9 mouse cellular contexts compared by ENCODE assay signal in the genomic region with DNA sequence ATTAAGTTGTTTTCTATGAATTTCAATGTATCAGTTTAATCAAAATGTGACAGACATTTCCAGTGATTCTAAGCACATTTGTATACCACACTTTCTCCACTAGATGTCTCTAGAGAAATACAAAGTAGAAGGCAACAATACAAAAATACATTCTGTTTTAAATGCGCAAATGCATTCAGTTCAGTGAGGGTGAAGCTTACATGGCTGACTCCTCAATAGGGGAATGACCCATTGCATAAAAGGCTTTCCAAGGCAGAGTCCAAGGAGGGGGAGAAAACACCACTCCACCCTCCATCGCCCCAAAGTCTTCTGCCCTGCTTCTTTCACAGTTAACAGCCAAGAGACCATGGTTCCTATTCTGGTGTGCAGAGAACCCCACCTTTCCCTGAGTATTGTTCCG. TPM values are rescaled to one million over a fixed set of nuclear protein-coding genes. Genes with fewer than 3 reads are reported as not detected.
DNase-seq lines count a peak whose midpoint lies in the region; ATAC-seq and TF ChIP-seq lines count a peak whose summit lies in the region.
"Had no signal": no experiment of that assay in that cellular context is flagged by ENCODE, and none has a peak within 500 bp of the region (broad histone marks: within the 10 kb centered on the region; RNA-seq: fewer than 3 reads in every experiment).

No protein-coding gene starts in this region.

- TF ChIP-seq POLR2A in limb, embryonic 14.5 days (IDR thresholded peaks at IDR 0.05; ENCODE audit: borderline replicate concordance, extremely low read depth, insufficient read depth, insufficient read length) = no peak

- no peak overlapping the region for H3K9ac ChIP-seq in limb, embryonic 14.5 days (ENCODE audit: low read depth, low read length, severe bottlenecking)

- H3K4me3 ChIP-seq in E14TG2a.4 (replicated peaks; ENCODE audit: low read length) = no peak overlapping the region
- H3K4me3 ChIP-seq in limb, embryonic 14.5 days (replicated peaks; ENCODE audit: low read length) = no peak overlapping the region

- peak; percentile 12 for DNase-seq in layer of hippocampus, adult 11-12 months (ENCODE audit: low spot score)
- DNase-seq in layer of hippocampus, adult 8-10 months (ENCODE audit: low spot score in 2 of 2) = no peak
- peak; percentile 39 for DNase-seq in brain, adult 2 months (ENCODE audit: low read depth, low spot score)
- DNase-seq in limb, embryonic 14.5 days (ENCODE audit: low spot score) = peak; percentile 51
- no peak for DNase-seq in spleen, adult 18-20 months
- no peak for DNase-seq in heart, adult 11 months
- no peak for DNase-seq in gastrocnemius, postnatal 10 days

- no peaks in the 10 kb centered on the region for H3K36me3 ChIP-seq in E14TG2a.4 (ENCODE audit: insufficient read depth, low read length)
- no peaks in the 10 kb centered on the region for H3K36me3 ChIP-seq in limb, embryonic 14.5 days (ENCODE audit: control insufficient read depth, insufficient read depth, low read length)

- no peak overlapping the region for H3K27ac ChIP-seq in limb, embryonic 14.5 days (replicated peaks; ENCODE audit: low read depth, low read length)

- H3K9me3 ChIP-seq in E14TG2a.4 (ENCODE audit: low read length) = no peaks in the 10 kb centered on the region
- H3K9me3 ChIP-seq in limb, embryonic 14.5 days (ENCODE audit: control insufficient read depth, low read length) = no peaks in the 10 kb centered on the region

- no peak for ATAC-seq in limb, embryonic 14.5 days (ENCODE audit: low FRiP score, low read depth)

- WGBS in limb, embryonic 14.5 days = 72% methylated on average over 3 of the region's 3 CpGs

- no peaks in the 10 kb centered on the region for H3K27me3 ChIP-seq in E14TG2a.4 (ENCODE audit: insufficient read depth, low read length)
- H3K27me3 ChIP-seq in limb, embryonic 14.5 days (ENCODE audit: control insufficient read depth, insufficient read depth, low read length) = no peaks in the 10 kb centered on the region

- no peaks in the 10 kb centered on the region for H3K4me1 ChIP-seq in E14TG2a.4 (replicated peaks; ENCODE audit: low read depth, low read length)
- H3K4me1 ChIP-seq in limb, embryonic 14.5 days (ENCODE audit: control insufficient read depth, insufficient read depth, low read length) = peaks cover 24% of the 10 kb centered on the region

- peak; percentile 22; the same call in 1 of the 2 replicates for TF ChIP-seq CTCF in E14TG2a.4 (conservative IDR thresholded peaks at IDR 0.05; ENCODE audit: low read length)

- H3K4me2 ChIP-seq in limb, embryonic 14.5 days (replicated peaks; ENCODE audit: low read depth, low read length, severe bottlenecking) = no peak overlapping the region

RNA-seq across cellular contexts. Expression of a gene that starts 3.3 kb away (rescaled TPM):
- total RNA-seq in layer of hippocampus, adult 8-10 months (2022) = 1 to 10 TPM; 1.2 to 2.3 (median 1.4) TPM
- 464 and 693 TPM in 2 replicates for polyA plus RNA-seq in limb, embryonic 14.5 days (2012; rRNA removed)
- polyA plus RNA-seq in limb, embryonic 14.5 days (2014; fragmentation: Nextera tagmentation; extraction: Ambion mirVana) = 478 and 553 TPM in 2 replicates
- total RNA-seq in gastrocnemius, postnatal 10 days (2021) = 100 to 1,000 TPM; 396 to 601 TPM
- total RNA-seq: monocyte, adult 5-6 weeks had no signal

Comparison
In these comparisons a context has a peak if more than half of its experiments do, and no peak if none do; other contexts are left out.
1. DNase-seq: peak in layer of hippocampus, adult 11-12 months (single experiment), brain, adult 2 months (single experiment) and limb, embryonic 14.5 days (single experiment); none in layer of hippocampus, adult 8-10 months (0 of 2), spleen, adult 18-20 months (0 of 2), heart, adult 11 months (single experiment) and gastrocnemius, postnatal 10 days (single experiment).
2. RNA of a gene that starts 3.3 kb away (total RNA-seq): 396 to 601 TPM in gastrocnemius, postnatal 10 days; 1.2 to 2.3 TPM in layer of hippocampus, adult 8-10 months; every median in the first group is over 100 times any median in the second.